Mouse (Mus musculus): ENCODE data around the gene Fastk. TPM values are rescaled to one million over a fixed set of nuclear protein-coding genes. Genes with fewer than 3 reads are reported as not detected.
A peak's percentile ranks its signal among the peaks of the same experiment; 100 is the strongest.

Fastk gene
- total RNA-seq (2021): 100 to 1,000 TPM; 288 to 330 TPM
- long read RNA-seq, experiment 1, transcript Fastk-213 (9 exons, 2,552 nt): minor isoform, 27 of 625 reads
- long read RNA-seq, experiment 1, transcript Fastk-201 (10 exons, 1,893 nt): major isoform, 526 of 625 reads
- long read RNA-seq, experiment 1, transcript Fastk-215 (2 exons, 411 nt): minor isoform, 5 of 625 reads
- long read RNA-seq, experiment 1, partial matches to known transcripts: 20 of 625 reads
- long read RNA-seq, experiment 1, other reads (novel, unspliced or antisense): 47 of 625 reads
- long read RNA-seq, experiment 2, transcript Fastk-201 (10 exons, 1,893 nt): major isoform, 237 of 296 reads
- long read RNA-seq, experiment 2, transcript Fastk-213 (9 exons, 2,552 nt): minor isoform, 10 of 296 reads
- long read RNA-seq, experiment 2, partial matches to known transcripts: 10 of 296 reads
- long read RNA-seq, experiment 2, other reads (novel, unspliced or antisense): 36 of 296 reads

GRCm38 (mm10) chr5:24444746-24445427 lies at the start of gene Fastk:
TSS of gene Fastk (minus strand) at chr5:24445287.
- DNase-seq: peak; percentile 96 to 97

DNA sequence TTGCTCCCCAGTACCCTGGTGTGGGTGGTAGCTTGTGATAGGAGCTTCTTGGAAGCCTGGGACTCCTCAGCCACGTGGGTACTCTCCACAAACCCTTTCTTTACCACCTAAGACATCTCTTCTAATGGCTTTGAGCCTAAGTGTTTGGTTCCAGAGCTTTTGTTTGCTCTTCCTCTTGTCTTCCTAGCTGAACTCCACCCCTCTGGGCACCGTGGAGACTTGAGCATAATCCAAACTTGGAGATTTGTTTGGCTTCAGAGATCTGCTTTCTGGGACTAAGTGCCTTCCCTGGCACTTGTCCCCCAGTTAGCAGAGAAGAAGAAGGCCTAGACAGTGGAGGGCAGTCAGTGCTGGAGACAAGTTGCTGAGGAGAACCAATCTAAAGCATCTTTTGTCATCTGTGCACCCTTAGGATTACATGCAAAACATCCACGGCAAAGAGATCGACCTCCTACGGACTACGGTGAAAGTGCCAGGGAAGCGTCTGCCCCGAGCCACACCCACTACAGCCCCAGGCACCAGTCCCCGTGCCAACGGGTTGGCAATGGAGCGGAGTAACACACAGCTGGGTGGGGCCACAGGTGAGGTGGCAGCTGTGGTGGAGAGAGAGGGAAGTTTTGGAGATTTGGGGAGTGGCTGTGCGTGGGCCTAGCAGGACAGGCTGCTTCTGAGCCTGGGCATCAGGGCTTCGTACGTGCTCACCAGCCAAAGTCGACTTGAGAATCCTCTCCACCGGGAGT lies 47.6 kb upstream of the Fastk start:
- no peak for DNase-seq

DNA sequence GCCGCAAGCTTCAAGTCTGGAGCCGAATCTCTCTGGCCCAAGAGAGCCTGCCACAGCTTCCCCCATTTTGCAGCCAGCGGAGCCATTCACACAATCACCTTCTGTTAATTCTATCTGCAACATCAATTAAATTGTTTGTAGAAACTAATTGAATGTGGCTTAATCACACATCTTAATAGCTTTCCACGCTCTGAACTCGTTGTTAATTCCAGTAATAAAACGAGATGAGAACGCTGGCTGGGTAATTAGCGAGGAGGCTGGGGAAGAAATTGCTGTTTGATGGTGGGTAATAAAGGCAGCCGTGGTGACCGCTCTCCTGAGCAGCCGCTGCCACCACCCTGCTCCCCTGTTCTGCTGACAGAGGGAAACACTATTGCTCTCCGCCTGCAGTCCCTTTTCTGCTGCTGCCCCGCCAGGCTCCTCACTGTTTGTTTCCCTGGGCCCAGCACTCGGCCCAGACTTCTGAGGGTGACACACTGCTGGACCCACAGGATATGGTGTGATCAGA lies 45.4 kb upstream of the Fastk start:
- no peak for DNase-seq

DNA sequence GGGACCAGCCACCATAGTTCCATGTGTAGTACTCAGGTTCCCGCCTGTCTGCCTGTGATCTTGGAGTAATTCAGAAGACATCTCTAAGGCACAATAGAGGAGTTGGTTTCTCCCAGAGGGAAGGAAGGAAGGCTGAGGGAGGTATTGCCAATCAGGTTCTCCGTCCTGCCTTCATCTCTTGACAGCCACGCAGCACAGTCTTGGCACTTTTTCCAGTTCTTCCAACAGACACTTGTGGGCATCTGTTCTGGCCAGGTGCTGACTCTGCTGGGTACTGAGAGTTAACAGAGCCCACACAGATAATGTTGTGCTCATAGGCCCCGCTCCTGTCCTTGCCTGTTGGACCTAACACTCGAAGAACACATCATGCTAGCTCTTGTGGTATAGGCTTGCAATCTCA lies 41.7 kb upstream of the Fastk start:
- no peak for DNase-seq

GRCm38 (mm10) chr5:24486097-24486496 lies 41.0 kb upstream of the Fastk start:
- peak; percentile 84 to 96 for DNase-seq

GRCm38 (mm10) chr5:24484963-24485362 lies 39.9 kb upstream of the Fastk start:
- no peak for DNase-seq

- peak; percentile 43 to 56 for DNase-seq
Measured at GRCm38 (mm10) chr5:24483326-24483725, 38.2 kb upstream of the Fastk start.

DNA sequence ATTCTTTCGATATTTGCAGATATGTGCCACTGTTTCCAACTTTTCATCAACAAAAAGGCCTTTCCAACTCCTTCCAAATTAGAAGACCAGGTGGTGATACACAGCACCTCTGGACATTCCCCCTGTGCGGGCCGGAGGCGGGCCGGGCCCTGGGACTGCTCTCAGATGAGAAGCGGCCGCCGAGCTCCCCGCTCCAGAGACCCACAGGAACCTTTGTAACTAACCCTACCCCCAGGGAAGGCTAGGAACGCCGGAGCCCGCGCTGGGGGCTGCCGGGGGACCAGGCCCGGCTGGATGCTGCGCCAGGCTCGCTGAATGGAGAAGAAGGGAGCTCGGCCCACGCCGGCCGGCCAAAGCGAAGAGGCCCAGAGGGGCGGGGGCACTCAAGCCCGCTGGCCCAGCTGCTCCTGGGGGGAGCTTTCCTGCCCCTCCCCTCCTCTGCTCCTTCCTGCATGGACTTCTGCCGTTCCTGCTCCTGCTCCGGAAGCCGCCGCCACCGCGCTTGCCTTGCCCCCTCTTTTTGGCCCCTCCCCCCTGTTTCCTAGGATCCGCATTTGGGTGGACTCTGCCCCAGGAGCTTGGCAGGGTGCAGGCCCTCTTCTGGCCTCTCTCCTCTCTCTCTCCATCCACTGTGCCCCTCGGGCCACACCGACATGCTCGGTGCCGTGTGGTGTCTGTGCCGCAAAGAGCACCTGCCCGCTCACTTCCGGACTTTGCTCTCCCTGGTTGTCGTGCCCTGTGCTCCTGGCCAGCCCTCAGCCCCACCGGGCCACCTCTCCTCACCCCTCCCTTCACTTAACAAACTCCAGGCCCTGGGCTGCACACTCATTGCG lies 37.4 kb upstream of the Fastk start:
- DNase-seq: no peak

DNA sequence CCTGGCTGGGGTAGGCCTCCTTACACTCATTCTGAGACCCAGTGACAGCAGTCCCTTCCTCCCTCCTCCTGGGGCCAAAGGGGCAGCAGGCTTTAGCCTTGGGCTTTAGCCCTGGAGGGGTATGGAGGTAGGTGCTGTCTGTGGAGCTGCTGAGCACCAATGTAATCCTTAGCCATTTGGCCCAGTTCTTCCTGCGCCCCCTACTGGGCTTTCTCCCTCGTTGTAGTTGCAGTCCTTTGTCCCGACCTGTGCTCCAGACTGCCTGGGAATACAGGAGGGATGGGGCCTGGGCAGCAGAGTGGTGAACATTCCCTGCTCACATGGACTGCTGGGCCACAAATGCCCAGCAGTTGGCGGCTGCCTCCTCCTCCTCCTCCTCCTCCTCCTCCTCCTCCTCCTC lies 36.6 kb upstream of the Fastk start:
- DNase-seq: peak; percentile 44 to 64

GRCm38 (mm10) chr5:24477909-24478308 lies 32.8 kb upstream of the Fastk start:
- no peak for DNase-seq

GRCm38 (mm10) chr5:24475476-24476241 lies 30.6 kb upstream of the Fastk start:
- peak in 1 of 2 experiments; percentile 46 for DNase-seq

- DNase-seq: peak; percentile 57 to 59
Measured at GRCm38 (mm10) chr5:24474723-24475261, 29.7 kb upstream of the Fastk start.

DNA sequence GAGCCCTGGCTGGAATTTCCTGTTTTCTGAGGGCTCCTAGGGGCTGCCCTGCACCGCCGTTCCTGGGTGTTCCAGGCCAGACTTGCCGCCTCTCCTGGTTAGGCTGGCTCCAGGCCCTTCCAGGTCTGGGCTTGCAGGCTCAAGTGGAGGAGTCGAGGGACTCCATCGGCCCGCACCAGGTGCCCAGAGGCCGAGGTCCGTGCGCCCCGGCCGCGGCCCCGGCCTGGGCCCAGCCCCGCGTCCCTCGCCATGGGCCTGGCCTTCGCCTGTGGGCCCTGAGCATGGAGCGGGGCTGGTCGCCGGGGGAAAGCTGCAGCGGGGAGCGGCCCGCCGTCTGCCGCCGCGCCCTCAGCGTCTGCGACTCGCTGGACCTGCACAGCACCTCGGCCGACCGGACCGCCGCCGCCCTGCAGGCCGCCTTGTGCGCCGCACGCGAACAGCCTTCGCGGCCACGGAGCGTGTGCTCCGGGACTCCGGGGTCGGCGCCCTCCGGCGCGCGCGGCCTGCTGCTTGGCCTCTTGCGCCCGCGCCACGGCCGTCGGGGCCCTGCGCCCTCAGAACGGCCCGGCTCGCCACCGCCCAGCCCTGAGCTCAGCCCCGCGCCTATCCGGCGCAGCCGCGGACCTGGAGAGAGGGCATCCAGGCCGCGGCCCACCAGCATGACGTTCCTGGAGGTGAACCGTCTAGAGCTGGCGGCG lies 29.1 kb upstream of the Fastk start:
- no peak for DNase-seq

DNA sequence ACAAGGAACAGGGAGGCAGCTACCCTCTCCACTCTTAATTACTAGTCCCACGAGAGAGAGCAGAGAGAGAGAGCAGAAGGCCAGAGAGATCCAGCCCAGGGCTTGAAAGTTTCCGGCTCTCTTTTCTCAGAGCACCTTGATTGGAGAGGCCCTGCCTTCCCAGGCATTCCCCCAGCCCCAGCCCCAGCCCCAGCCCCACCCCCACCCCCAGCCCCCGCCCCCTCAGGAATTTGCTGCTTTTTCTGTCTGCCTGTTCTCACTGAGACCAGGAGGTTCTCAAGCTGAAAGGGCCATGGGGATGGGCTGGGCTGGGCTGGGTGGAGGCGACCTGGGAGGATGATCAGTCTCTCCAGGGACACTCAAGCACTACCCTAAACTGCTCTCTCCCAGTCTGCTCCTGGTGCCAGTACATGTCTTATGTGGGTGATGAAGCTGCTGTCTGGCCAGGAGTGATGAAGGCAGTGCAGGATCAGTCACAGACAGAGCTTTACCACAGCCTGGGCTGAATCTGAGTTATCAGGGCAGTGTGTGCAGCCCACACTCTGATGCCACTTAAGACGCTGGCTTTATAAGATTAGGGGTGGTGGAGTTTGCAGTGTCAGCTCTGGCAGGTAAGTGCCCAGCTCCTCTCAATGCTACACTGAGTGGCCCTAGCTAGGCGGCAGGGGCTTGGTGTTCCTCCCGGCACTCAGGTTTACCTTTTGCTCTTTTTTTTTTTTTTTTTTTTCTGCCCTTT lies 28.0 kb upstream of the Fastk start:
- no peak for DNase-seq

DNA sequence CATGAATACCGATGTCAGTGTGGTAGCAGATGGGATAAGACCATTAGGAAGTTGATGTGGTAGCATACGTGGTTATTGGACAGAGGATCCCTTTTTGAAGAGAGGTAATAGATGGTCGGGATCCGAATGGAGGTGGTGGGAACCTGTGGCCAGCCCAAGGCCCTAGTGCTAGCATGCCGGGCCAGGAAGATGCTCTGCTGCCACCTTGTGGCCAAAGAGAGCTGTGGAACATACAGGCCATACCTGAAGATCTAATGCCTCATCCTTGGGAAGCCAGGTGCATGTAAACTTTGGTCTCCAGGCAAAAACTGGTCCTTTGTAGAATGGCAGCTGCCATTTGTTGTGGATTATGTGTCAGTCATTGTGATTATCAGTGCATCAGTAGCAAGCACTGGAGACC lies 25.5 kb upstream of the Fastk start:
- peak; percentile 77 to 88 for DNase-seq

GRCm38 (mm10) chr5:24466762-24467161 lies 21.7 kb upstream of the Fastk start:
- no peak for DNase-seq

DNA sequence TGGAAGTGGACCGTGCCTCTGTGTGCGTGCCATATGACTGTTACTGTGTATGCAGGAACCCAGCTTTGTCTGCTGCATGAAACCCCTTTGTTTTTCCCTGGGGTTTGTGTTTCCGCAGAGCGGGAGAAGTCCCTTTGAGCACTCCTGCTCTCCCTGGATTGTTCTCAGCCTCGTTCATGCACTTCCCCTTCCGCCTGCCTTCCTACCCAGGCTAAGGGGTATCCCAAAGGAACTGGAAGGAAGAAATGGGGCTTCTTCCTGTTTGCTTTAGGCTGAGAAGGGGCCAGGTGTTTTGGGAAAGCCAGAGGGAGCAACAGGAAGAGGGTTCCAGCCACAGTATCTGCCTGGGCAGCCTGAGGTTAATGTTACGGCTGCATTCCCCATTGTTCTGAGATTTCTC lies 10.5 kb upstream of the Fastk start:
- peak in 1 of 2 experiments; percentile 22 for DNase-seq

DNA sequence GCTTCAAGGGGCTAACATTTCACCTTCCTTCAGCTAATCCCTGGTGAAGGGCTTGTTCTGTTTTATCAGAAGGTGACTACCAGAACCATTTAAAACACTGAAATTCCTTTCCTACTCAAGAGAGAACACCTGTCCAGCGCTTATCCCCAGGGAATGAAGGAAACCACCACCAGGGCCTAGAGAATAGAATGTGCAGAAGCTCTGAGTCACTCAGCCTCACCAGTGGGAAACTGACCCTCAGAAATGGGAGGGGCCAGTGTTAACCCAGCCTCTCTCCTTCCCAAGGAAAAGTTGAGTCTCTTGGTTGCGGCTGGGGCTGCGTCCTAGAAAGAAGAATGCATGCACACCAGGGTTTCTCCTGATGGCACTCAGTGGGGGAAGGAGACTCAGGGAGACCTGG lies 10.0 kb upstream of the Fastk start:
- no peak for DNase-seq

DNA sequence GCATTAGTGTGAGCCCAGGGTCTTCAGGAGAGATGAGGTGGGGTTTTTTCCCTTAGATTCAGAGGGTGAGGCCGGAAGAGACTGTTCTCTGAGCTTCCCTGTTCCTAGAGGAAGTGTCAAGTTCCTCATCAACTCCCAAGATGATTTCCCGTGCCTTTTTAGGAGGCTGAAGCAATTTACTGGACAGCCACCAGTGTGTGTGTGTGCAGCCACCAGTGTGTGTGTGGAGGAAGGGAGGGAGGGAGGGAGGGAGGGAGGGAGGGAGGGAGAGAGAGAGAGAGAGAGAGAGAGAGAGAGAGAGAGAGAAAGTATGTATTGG lies 8.9 kb upstream of the Fastk start:
- DNase-seq: peak in 1 of 2 experiments; percentile 57
